Mouse (Mus musculus) liver, embryonic 11.5 days (tissue): ENCODE measurements around the gene H2-K1. TPM values are rescaled to one million over a fixed set of nuclear protein-coding genes. Genes with fewer than 3 reads are reported as not detected.

Source experiments
- ATAC-seq: fragments of 200-750 bp; cut with Nextera tagmentation; replicated peaks from 2 replicates; pipeline ENCODE4 v1.8.0; 2017; ENCODE audit warnings: moderate number of reproducible peaks, mild to moderate bottlenecking, moderate TSS enrichment, moderate library complexity; ENCODE audit not compliant: low FRiP score
- DNase-seq: peaks from one replicate; pipeline ENCODE4 v3.0.0-alpha.2; 2017; ENCODE audit warnings: low spot score
- H3K27ac ChIP-seq: fragments of 300-500 bp; sonication (generic); 2 replicates; pipeline ENCODE4 v1.5.1; 2014; ENCODE audit warnings: mild to moderate bottlenecking, low read depth, low read length, control low read depth
- H3K27me3 ChIP-seq: fragments of 300-500 bp; sonication (generic); replicated peaks from 2 replicates; pipeline ENCODE4 v1.6.1; 2014; ENCODE audit warnings: low read length, mixed read lengths; ENCODE audit not compliant: control insufficient read depth, insufficient read depth
- H3K36me3 ChIP-seq: fragments of 300-500 bp; sonication (generic); 2 replicates; pipeline ENCODE4 v1.6.1; 2014; ENCODE audit warnings: mild to moderate bottlenecking, low read length, moderate library complexity, mixed read lengths; ENCODE audit not compliant: control insufficient read depth, insufficient read depth
- H3K4me1 ChIP-seq: fragments of 300-500 bp; sonication (generic); replicated peaks from 2 replicates; pipeline ENCODE4 v1.6.1; 2014; ENCODE audit warnings: low read length, mixed read lengths; ENCODE audit not compliant: control insufficient read depth, insufficient read depth
- H3K4me2 ChIP-seq: fragments of 300-500 bp; sonication (generic); 2 replicates; pipeline ENCODE4 v1.6.1; 2014; ENCODE audit warnings: mild to moderate bottlenecking, control low read depth, moderate library complexity
- H3K4me3 ChIP-seq: fragments of 300-500 bp; sonication (generic); 2 replicates; pipeline ENCODE4 v1.5.1; 2014; ENCODE audit warnings: low read depth, low read length, control low read depth
- H3K9ac ChIP-seq: fragments of 300-500 bp; sonication (generic); 2 replicates; pipeline ENCODE4 v1.6.1; 2014; ENCODE audit warnings: low read depth, low read length, control low read depth
- H3K9me3 ChIP-seq: fragments of 300-500 bp; sonication (generic); 2 replicates; pipeline ENCODE4 v1.6.1; 2016; ENCODE audit warnings: low read length, inconsistent platforms, mixed read lengths; ENCODE audit not compliant: control insufficient read depth
- WGBS: fragments of 180-500 bp; shearing (Covaris S2); extraction: QIAGEN DNeasy Blood & Tissue Kit; methylation state at CpG from one replicate; pipeline ENCODE4 v1.1.7; 2014; 5-methylcytosine and 5-hydroxymethylcytosine counted together
- microRNA counts: library from miRNA; unstranded; fragments of <30 nt; microRNA quantifications from one replicate; lab custom pipeline; 2015
- microRNA-seq: library from miRNA; unstranded; fragments of <30 nt; microRNA quantifications from one replicate; pipeline ENCODE4, GENCODE M21; 2017; ENCODE audit warnings: borderline number of aligned reads
- polyA plus RNA-seq: library from polyadenylated mRNA; unstranded; fragments of >200 nt; fragmentation: Nextera tagmentation; extraction: Ambion mirVana; gene quantifications from 2 replicates; pipeline ENCODE4 v1.2.1, GENCODE M21; 2014

The H2-K1 gene
- polyA plus RNA-seq, 1 experiment from 2014 or later = 82.7 TPM

DNA sequence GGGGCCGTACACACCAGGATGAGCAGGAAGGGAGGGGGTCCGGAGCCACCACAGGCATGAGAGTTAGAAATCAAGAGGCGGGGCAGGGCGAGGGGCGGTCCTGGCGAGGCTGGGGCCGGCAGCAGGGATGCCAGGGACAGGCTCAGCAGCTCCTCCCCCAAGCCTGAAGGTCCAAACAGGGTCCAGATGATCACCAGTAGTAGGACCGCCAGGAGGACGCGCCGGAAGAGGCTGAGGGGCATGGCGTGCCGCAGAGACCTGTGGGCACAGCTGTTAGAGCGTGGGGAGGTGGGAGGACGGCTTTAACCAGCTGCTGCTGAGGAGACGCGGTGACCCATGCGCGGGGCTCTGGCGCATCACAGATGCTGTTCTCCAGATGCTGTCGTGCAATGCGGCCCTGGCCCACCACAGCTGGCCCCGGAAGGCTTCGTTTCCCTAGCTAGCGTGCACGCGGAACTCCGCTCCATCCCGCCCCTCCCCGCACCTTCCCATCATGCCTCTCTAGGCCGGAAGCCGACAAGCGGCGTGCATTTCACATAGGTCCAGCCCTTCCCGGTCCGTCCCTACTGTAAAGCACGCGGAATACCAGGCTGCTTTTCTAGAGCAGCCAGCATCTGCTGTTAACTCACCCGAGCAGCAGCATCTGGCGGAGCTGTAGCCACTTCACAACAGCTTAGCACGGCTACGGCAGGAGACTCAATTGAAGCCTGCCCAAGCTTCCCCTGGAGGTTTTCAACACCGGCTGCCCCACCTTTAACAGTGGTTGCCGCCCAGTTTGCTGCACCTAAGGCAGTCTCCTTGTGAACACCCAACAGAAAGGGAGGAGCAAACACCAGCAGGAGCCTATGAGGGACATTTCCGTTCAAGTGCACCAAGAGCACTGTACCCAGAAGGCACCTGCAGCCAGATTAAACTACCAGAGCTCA is 48.9 kb downstream of the H2-K1 start, which contains the start of gene B3galt4:
Gene B3galt4 (minus strand): TSS at position 468 of the 926 bp plus-strand sequence.
- H3K4me2 ChIP-seq = peak within 1 kb of the TSS; percentile 100
- WGBS = under 1% methylated on average over 45 of the region's 45 CpGs
- H3K36me3 ChIP-seq = peaks cover 38% of the 10 kb centered on the region
- peaks cover 48% of the 10 kb centered on the region for H3K4me1 ChIP-seq
- H3K9ac ChIP-seq = peak within 1 kb of the TSS; percentile 97
- no peaks in the 10 kb centered on the region for H3K9me3 ChIP-seq
- peak within 1 kb of the TSS; percentile 85 for H3K4me3 ChIP-seq
- ATAC-seq (peak; percentile 80), DNase-seq (peak; percentile 92)
- peak within 1 kb of the TSS; percentile 90 for H3K27ac ChIP-seq
- no peaks in the 10 kb centered on the region for H3K27me3 ChIP-seq

DNA sequence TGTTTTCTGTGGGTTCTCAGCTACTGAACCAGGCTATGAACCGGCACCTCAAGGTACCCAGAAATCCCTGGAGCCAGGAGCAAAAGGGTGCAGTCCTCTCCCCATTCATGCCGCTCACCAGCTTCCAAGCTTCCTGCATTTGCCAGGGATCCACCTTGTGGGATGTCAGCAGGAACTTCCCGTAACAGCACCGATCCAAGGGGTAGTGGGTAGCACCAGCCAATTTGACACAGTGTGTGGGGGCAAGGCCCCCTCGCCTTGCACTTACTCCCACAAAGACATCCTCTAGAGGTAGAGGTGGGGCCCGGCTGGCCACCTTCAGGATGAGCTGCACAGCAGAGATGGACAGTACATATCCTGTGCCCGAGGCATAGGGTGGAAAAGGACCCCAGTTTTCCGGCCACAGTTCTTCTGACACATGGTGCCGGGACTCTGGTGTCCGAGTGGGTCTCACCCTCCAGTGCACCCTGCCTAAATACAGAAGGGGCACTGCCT is 50.0 kb downstream of the H2-K1 start:
- WGBS = 70% methylated on average over 10 of the region's 10 CpGs
- Histone ChIP-seq H3K27me3 (no peaks in the 10 kb centered on the region), H3K9me3 (no peaks in the 10 kb centered on the region), H3K27ac (peak overlapping the region; percentile 90), H3K36me3 (peaks cover 41% of the 10 kb centered on the region), H3K4me3 (peak overlapping the region; percentile 85), H3K4me1 (peaks cover 48% of the 10 kb centered on the region), H3K9ac (peak overlapping the region; percentile 72), H3K4me2 (peak overlapping the region; percentile 100)
- ATAC-seq (no peak), DNase-seq (no peak)

DNA sequence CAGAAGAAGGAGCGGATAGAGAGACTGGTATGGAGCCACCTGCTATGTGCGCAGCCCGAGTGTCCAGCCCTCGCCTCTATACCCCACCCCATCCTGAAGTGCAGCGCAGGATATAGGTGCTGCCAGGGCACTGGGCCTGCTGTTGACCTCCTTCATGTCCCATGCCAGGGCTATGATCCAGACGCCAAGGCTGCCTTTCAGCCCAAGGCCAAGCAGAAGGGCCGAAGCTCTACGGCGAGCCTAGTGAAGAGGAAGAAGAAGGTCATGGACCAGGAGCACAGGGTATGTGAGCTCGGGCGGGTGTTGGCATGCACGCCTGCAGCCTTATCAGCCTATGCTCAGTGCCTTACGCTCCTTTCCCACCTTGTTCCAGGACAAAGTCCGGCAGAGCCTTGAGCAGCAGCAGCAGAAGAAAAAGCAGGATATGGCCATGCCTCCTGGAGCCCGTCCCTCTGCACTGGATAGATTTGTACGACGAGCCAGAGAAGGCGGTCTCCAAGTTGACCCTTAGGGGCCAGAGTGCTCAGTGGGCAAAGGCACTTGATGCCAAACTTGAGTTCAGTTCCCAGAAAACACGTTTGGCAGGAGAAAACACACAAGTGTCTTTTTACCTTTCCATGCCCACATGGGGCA is 51.1 kb downstream of the H2-K1 start:
- Histone ChIP-seq H3K27me3 (no peaks in the 10 kb centered on the region), H3K4me2 (no peak overlapping the region), H3K4me3 (no peak overlapping the region), H3K4me1 (peaks cover 42% of the 10 kb centered on the region), H3K9ac (no peak overlapping the region), H3K9me3 (no peaks in the 10 kb centered on the region), H3K27ac (no peak overlapping the region), H3K36me3 (peaks cover 44% of the 10 kb centered on the region)
- no peak for DNase-seq
- WGBS = 86% methylated on average over 19 of the region's 19 CpGs
- no peak for ATAC-seq

DNA sequence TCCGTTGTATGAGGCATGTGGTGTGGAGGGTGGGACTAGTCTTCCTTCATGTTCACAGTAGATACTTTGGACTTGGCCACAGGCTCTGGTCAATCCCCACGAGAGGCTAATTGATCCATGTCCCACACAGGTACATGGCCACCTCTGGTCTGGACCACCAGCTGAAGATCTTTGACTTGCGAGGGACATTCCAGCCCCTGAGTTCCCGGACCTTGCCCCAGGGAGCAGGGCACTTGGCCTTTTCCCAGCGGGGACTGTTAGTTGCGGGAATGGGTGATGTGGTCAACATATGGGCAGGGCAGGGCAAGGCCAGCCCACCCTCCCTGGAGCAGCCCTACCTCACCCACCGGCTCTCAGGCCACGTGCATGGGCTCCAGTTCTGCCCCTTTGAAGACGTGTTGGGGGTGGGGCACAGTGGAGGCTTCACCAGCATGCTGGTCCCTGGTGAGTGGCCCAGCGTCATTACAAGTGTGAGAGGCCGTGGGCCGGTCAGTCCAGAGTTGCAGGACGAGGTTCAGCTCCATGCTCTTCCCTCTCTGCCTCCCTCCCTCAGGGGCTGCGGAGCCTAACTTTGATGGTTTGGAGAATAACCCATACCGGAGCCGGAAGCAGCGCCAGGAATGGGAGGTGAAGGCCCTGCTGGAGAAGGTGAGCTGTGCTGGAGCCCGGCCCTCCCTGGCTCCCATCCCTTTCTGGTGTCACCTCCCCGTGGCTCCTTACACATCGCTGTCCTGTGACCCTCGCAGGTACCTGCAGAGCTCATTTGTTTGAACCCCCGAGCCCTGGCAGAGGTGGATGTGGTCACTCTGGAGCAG is 51.9 kb downstream of the H2-K1 start:
- Histone ChIP-seq H3K27ac (no peak overlapping the region), H3K4me2 (no peak overlapping the region), H3K4me1 (peaks cover 34% of the 10 kb centered on the region), H3K27me3 (no peaks in the 10 kb centered on the region), H3K9ac (no peak overlapping the region), H3K9me3 (no peaks in the 10 kb centered on the region), H3K36me3 (peaks cover 44% of the 10 kb centered on the region), H3K4me3 (no peak overlapping the region)
- WGBS = 88% methylated on average over 22 of the region's 22 CpGs
- DNase-seq = no peak
- no peak for ATAC-seq

DNA sequence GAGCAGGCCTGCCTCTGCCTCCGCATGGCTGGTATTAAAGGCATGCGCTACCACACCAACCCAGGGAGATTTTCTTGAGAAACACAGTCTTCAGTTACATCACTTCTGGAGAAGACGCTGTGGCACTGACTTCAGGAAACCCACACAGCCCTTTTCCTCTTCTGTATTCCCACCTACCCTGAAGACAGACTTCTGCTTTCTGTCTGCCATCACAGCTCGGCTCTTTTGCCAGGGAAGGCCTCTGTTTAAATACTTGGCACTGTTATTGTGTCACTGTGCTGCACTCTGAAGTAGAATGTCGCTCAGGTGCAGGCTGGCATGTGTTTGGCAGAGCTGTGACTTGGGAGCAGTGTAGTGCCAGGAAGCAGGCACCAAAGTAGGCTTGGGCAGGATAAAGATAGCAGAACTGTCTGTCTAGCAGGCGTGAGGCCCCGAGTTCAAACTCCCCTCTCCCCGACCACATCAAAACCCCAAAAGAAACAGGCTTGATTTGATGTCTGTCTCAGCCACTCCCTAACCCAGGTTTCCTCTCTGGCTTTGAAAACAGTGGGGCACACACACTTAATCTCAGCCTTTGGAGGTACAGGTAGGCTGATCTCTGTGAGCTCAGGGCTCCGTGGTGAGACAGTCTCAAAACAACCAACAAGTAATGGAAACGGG is 52.6 kb downstream of the H2-K1 start:
- no peak for ATAC-seq
- peaks cover 27% of the 10 kb centered on the region for H3K4me1 ChIP-seq
- H3K36me3 ChIP-seq = peaks cover 41% of the 10 kb centered on the region
- H3K4me3 ChIP-seq = no peak overlapping the region
- no peak for DNase-seq
- H3K4me2 ChIP-seq = no peak overlapping the region; the same call in 1 of the 2 replicates
- H3K9me3 ChIP-seq = no peaks in the 10 kb centered on the region
- 76% methylated on average over 10 of the region's 10 CpGs for WGBS
- no peaks in the 10 kb centered on the region for H3K27me3 ChIP-seq
- no peak overlapping the region for H3K27ac ChIP-seq
- H3K9ac ChIP-seq = no peak overlapping the region

MicroRNA genes within 50 kb of the gene (microRNA counts, 519-probe panel; counts per million panel counts)
- microRNA mmu-miR-219 (lab: Ali Mortazavi, UCI) = not detected

Small RNAs within 50 kb of the gene (microRNA-seq; reads per million reads assigned to microRNA genes)
- gene Mir219a-1 (not detected), gene Mir219c (not detected)

Other genes starting within 250 kb of the H2-K1 start
- 184 and 199 TPM in 2 replicates for gene Rab11b, start 239.8 kb downstream of the H2-K1 start, polyA plus RNA-seq
- 28.1 and 31.9 TPM in 2 replicates for gene Angptl4, start 218.5 kb downstream of the H2-K1 start, polyA plus RNA-seq
- gene Kank3, start 189.8 kb downstream of the H2-K1 start, polyA plus RNA-seq = 21.4 and 23.4 TPM in 2 replicates
- 1,026 and 1,173 TPM in 2 replicates for gene Rps28, start 175.8 kb downstream of the H2-K1 start, polyA plus RNA-seq
- 390 and 411 TPM in 2 replicates for gene Ndufa7, start 175.8 kb downstream of the H2-K1 start, polyA plus RNA-seq
- gene Cd320, start 157.3 kb downstream of the H2-K1 start, polyA plus RNA-seq = 44.1 and 49.7 TPM in 2 replicates
- gene Gm7029, start 126.5 kb downstream of the H2-K1 start, polyA plus RNA-seq = not detected in 2 replicates
- gene Kifc1, start 109.7 kb downstream of the H2-K1 start, polyA plus RNA-seq = 10.2 and 11.8 TPM in 2 replicates
- gene Platr17, start 95.2 kb downstream of the H2-K1 start, polyA plus RNA-seq = 1.8 and 2.2 TPM in 2 replicates
- gene Daxx, start 90.9 kb downstream of the H2-K1 start, polyA plus RNA-seq = 46.9 and 52.9 TPM in 2 replicates
- gene Tapbp, start 84.4 kb downstream of the H2-K1 start, polyA plus RNA-seq = 28.1 and 29.1 TPM in 2 replicates
- gene Zbtb22, start 84.4 kb downstream of the H2-K1 start, polyA plus RNA-seq = 12.4 and 13.0 TPM in 2 replicates
- gene Rgl2, start 70.8 kb downstream of the H2-K1 start, polyA plus RNA-seq = 22.1 and 25.6 TPM in 2 replicates
- 266 and 286 TPM in 2 replicates for gene Pfdn6, start 60.0 kb downstream of the H2-K1 start, polyA plus RNA-seq
- gene Wdr46, start 59.7 kb downstream of the H2-K1 start, polyA plus RNA-seq = 62.6 and 67.0 TPM in 2 replicates
- gene B3galt4, start 48.9 kb downstream of the H2-K1 start, polyA plus RNA-seq = 2.9 and 3.5 TPM in 2 replicates
- 47.2 and 49.1 TPM in 2 replicates for gene Vps52, start 44.5 kb downstream of the H2-K1 start, polyA plus RNA-seq
- gene Rps18, start 44.3 kb downstream of the H2-K1 start, polyA plus RNA-seq = 2,164 and 2,343 TPM in 2 replicates
- 3.4 and 5.5 TPM in 2 replicates for gene Ring1, start 24.3 kb upstream of the H2-K1 start, polyA plus RNA-seq
- 34.2 and 45.1 TPM in 2 replicates for gene H2-Ke6, start 27.7 kb upstream of the H2-K1 start, polyA plus RNA-seq
- 73.9 and 75.9 TPM in 2 replicates for gene Slc39a7, start 31.3 kb upstream of the H2-K1 start, polyA plus RNA-seq
- gene Rxrb, start 31.5 kb upstream of the H2-K1 start, polyA plus RNA-seq = 30.8 and 31.5 TPM in 2 replicates
- 0.61 and 0.67 TPM in 2 replicates for gene Col11a2, start 39.1 kb upstream of the H2-K1 start, polyA plus RNA-seq
- 0.26 and 0.56 TPM in 2 replicates for gene H2-Oa, start 92.0 kb upstream of the H2-K1 start, polyA plus RNA-seq
- 5.6 and 5.9 TPM in 2 replicates for gene H2-DMa, start 119.2 kb upstream of the H2-K1 start, polyA plus RNA-seq
- gene Brd2, start 122.3 kb upstream of the H2-K1 start, polyA plus RNA-seq = 86.1 and 90.8 TPM in 2 replicates
- 0.32 and 0.34 TPM in 2 replicates for gene H2-DMb2, start 143.0 kb upstream of the H2-K1 start, polyA plus RNA-seq
- gene H2-DMb1, start 152.7 kb upstream of the H2-K1 start, polyA plus RNA-seq = 0.19 and 0.43 TPM in 2 replicates
- 1.5 and 1.8 TPM in 2 replicates for gene Tap1, start 187.2 kb upstream of the H2-K1 start, polyA plus RNA-seq
- 2.3 and 4.0 TPM in 2 replicates for gene Psmb9, start 187.4 kb upstream of the H2-K1 start, polyA plus RNA-seq
- 8.4 and 10.3 TPM in 2 replicates for gene Psmb8, start 197.4 kb upstream of the H2-K1 start, polyA plus RNA-seq
- gene Tap2, start 203.2 kb upstream of the H2-K1 start, polyA plus RNA-seq = 6.6 and 7.4 TPM in 2 replicates
- not detected in 2 replicates for gene H2-Ob, start 238.6 kb upstream of the H2-K1 start, polyA plus RNA-seq